Mouse (Mus musculus) A20 (cell line): ENCODE data around the gene S100a6.

Experiments used
- DNase-seq: peaks from one replicate; pipeline ENCODE4 v3.0.0-alpha.2; 2011; ENCODE audit warnings: low read depth, low spot score

Gene S100a6

GRCm38 (mm10) chr3:90600458-90601195, 12.1 kb upstream of the S100a6 start:
- DNase-seq = no peak

- no peak for DNase-seq
Observed at GRCm38 (mm10) chr3:90601486-90602110, 11.1 kb upstream of the S100a6 start, which contains the start of gene Gm42674. Gene Gm42674 (plus strand): TSS chr3:90601904.

GRCm38 (mm10) chr3:90603623-90604022, 9.1 kb upstream of the S100a6 start, which contains the start of gene S100a4:
Gene S100a4 (plus strand): TSS chr3:90603771.
- no peak for DNase-seq

GRCm38 (mm10) chr3:90604416-90604815, 8.3 kb upstream of the S100a6 start:
- DNase-seq = no peak

GRCm38 (mm10) chr3:90605049-90605448, 7.6 kb upstream of the S100a6 start:
- DNase-seq = no peak

GRCm38 (mm10) chr3:90605736-90606135, 6.9 kb upstream of the S100a6 start:
- no peak for DNase-seq

- no peak for DNase-seq
Observed at GRCm38 (mm10) chr3:90606185-90606584, 6.5 kb upstream of the S100a6 start.

- no peak for DNase-seq
Observed at GRCm38 (mm10) chr3:90607361-90607760, 5.3 kb upstream of the S100a6 start.

- no peak for DNase-seq
Observed at GRCm38 (mm10) chr3:90608223-90608622, 4.5 kb upstream of the S100a6 start, which contains the start of gene S100a5. Gene S100a5 (plus strand): TSS chr3:90608523.

- DNase-seq = no peak
Observed at GRCm38 (mm10) chr3:90609102-90609501, 3.6 kb upstream of the S100a6 start.

GRCm38 (mm10) chr3:90611494-90611893, 1.2 kb upstream of the S100a6 start:
- no peak for DNase-seq

- no peak for DNase-seq
Observed at GRCm38 (mm10) chr3:90612061-90612460, 621 bp upstream of the S100a6 start.

- DNase-seq = no peak
Observed at GRCm38 (mm10) chr3:90613461-90614147, 922 bp downstream of the S100a6 start.

- no peak for DNase-seq
Observed at GRCm38 (mm10) chr3:90614148-90614530, 1.5 kb downstream of the S100a6 start.

- no peak for DNase-seq
Observed at GRCm38 (mm10) chr3:90614611-90615251, 2.0 kb downstream of the S100a6 start.

GRCm38 (mm10) chr3:90615415-90615814, 2.7 kb downstream of the S100a6 start:
- peak; percentile 67 for DNase-seq

- no peak for DNase-seq
Observed at GRCm38 (mm10) chr3:90615911-90616310, 3.2 kb downstream of the S100a6 start.

- peak; percentile 48 for DNase-seq
Observed at GRCm38 (mm10) chr3:90617586-90617985, 4.9 kb downstream of the S100a6 start.

- DNase-seq = peak; percentile 7
Observed at GRCm38 (mm10) chr3:90621552-90621951, 8.9 kb downstream of the S100a6 start.

GRCm38 (mm10) chr3:90623435-90624071, 10.9 kb downstream of the S100a6 start:
- DNase-seq = peak; percentile 62

GRCm38 (mm10) chr3:90625496-90625895, 12.8 kb downstream of the S100a6 start:
- DNase-seq = no peak
